Mouse (Mus musculus) midbrain, embryonic 10.5 days (tissue): ENCODE results near the gene Samd4b. TPM values are rescaled to one million over a fixed set of nuclear protein-coding genes. Genes with fewer than 3 reads are reported as not detected.

Experiments
- DNase-seq: peaks from one replicate; pipeline ENCODE4 v3.0.0-alpha.2; 2017; ENCODE audit warnings: low spot score
- H3K27ac ChIP-seq: fragments of 300-500 bp; sonication (generic); replicated peaks from 2 replicates; pipeline ENCODE4 v1.5.1; 2016; ENCODE audit warnings: mild to moderate bottlenecking
- H3K27me3 ChIP-seq: fragments of 300-500 bp; sonication (generic); 2 replicates; pipeline ENCODE4 v1.6.1; 2016; ENCODE audit warnings: low read depth, mild to moderate bottlenecking; ENCODE audit not compliant: poor library complexity, severe bottlenecking
- H3K36me3 ChIP-seq: fragments of 300-500 bp; sonication (generic); 2 replicates; pipeline ENCODE4 v1.6.1; 2016; ENCODE audit warnings: mild to moderate bottlenecking, moderate library complexity
- H3K4me1 ChIP-seq: fragments of 300-500 bp; sonication (generic); 2 replicates; pipeline ENCODE4 v1.6.1; 2016
- H3K4me3 ChIP-seq: fragments of 300-500 bp; sonication (generic); 2 replicates; pipeline ENCODE4 v1.5.1; 2016; ENCODE audit warnings: mild to moderate bottlenecking, moderate library complexity
- H3K9me3 ChIP-seq: fragments of 300-500 bp; sonication (generic); replicated peaks from 2 replicates; pipeline ENCODE4 v1.6.1; 2016; ENCODE audit warnings: mild to moderate bottlenecking
- WGBS: fragments of 180-500 bp; shearing (Covaris S2); methylation state at CpG from one replicate; pipeline ENCODE4 v1.1.7; 2016; 5-methylcytosine and 5-hydroxymethylcytosine counted together
- polyA plus RNA-seq: library from polyadenylated mRNA; unstranded; fragments of >200 nt; fragmentation: Nextera tagmentation; extraction: Ambion mirVana; gene quantifications from 2 replicates; pipeline ENCODE4 v1.2.1, GENCODE M21; 2016

Gene Samd4b
- polyA plus RNA-seq, 1 experiment from 2014 or later = 29.2 TPM

GRCm38 (mm10) chr7:28444344-28444974, 153.5 kb downstream of the Samd4b start:
- H3K27me3 ChIP-seq = peaks cover 13% of the 10 kb centered on the region
- H3K36me3 ChIP-seq = no peaks in the 10 kb centered on the region
- peaks cover 19% of the 10 kb centered on the region for H3K4me1 ChIP-seq
- no peak overlapping the region for H3K27ac ChIP-seq
- 89% methylated on average over 13 of the region's 13 CpGs for WGBS
- no peaks in the 10 kb centered on the region for H3K9me3 ChIP-seq
- no peak overlapping the region for H3K4me3 ChIP-seq
- DNase-seq = no peak

- Histone ChIP-seq H3K4me3 (no peak overlapping the region), H3K9me3 (no peaks in the 10 kb centered on the region), H3K27ac (no peak overlapping the region), H3K36me3 (no peaks in the 10 kb centered on the region), H3K27me3 (peaks cover 13% of the 10 kb centered on the region), H3K4me1 (peaks cover 16% of the 10 kb centered on the region)
- 54% methylated on average over 4 of the region's 4 CpGs for WGBS
- DNase-seq = no peak
These were observed 155.3 kb downstream of the Samd4b start for GRCm38 (mm10) chr7:28442688-28443087.

- no peaks in the 10 kb centered on the region for H3K9me3 ChIP-seq
- peaks cover 13% of the 10 kb centered on the region for H3K27me3 ChIP-seq
- DNase-seq = no peak
- no peak overlapping the region for H3K27ac ChIP-seq
- 85% methylated on average over 14 of the region's 14 CpGs for WGBS
- no peak overlapping the region for H3K4me3 ChIP-seq
- no peaks in the 10 kb centered on the region for H3K36me3 ChIP-seq
- peaks cover 15% of the 10 kb centered on the region for H3K4me1 ChIP-seq
These were observed 156.0 kb downstream of the Samd4b start for GRCm38 (mm10) chr7:28441776-28442485.

- Histone ChIP-seq H3K9me3 (no peaks in the 10 kb centered on the region), H3K27ac (no peak overlapping the region), H3K27me3 (peaks cover 8% of the 10 kb centered on the region), H3K4me3 (no peak overlapping the region), H3K36me3 (no peaks in the 10 kb centered on the region), H3K4me1 (peaks cover 14% of the 10 kb centered on the region)
- WGBS = 60% methylated on average over 2 of the region's 2 CpGs
- DNase-seq = no peak
These were observed 157.2 kb downstream of the Samd4b start for GRCm38 (mm10) chr7:28440739-28441138.

- peaks cover 1% of the 10 kb centered on the region; the same call in 1 of the 2 replicates for H3K36me3 ChIP-seq
- no peak overlapping the region for H3K4me3 ChIP-seq
- no peak overlapping the region for H3K27ac ChIP-seq
- H3K4me1 ChIP-seq = peaks cover 34% of the 10 kb centered on the region
- H3K9me3 ChIP-seq = no peaks in the 10 kb centered on the region
- DNase-seq = no peak
- no peaks in the 10 kb centered on the region for H3K27me3 ChIP-seq
- 83% methylated on average over 2 of the region's 2 CpGs for WGBS
These were observed 159.2 kb downstream of the Samd4b start for GRCm38 (mm10) chr7:28438771-28439170.

- H3K36me3 ChIP-seq = peaks cover 9% of the 10 kb centered on the region
- DNase-seq = no peak
These were observed 160.0 kb downstream of the Samd4b start for GRCm38 (mm10) chr7:28437964-28438363.

GRCm38 (mm10) chr7:28436932-28437570, 160.9 kb downstream of the Samd4b start, which contains the start of gene Gmfg:
TSS of gene Gmfg (plus strand) at chr7:28437447.
- H3K4me1 ChIP-seq = peaks cover 44% of the 10 kb centered on the region
- peaks cover 18% of the 10 kb centered on the region for H3K36me3 ChIP-seq
- peak within 1 kb of the TSS; percentile 94 for H3K4me3 ChIP-seq
- H3K27me3 ChIP-seq = no peaks in the 10 kb centered on the region
- H3K27ac ChIP-seq = peak within 1 kb of the TSS; percentile 89
- peak; percentile 82 for DNase-seq
- WGBS = 2% methylated on average over 16 of the region's 16 CpGs
- no peaks in the 10 kb centered on the region for H3K9me3 ChIP-seq

More at GRCm38 (mm10) chr7:28437964-28438363, 160.0 kb downstream of the Samd4b start:
- H3K9me3 ChIP-seq = no peaks in the 10 kb centered on the region
- no peak overlapping the region for H3K27ac ChIP-seq
- H3K4me1 ChIP-seq = peaks cover 42% of the 10 kb centered on the region
- H3K4me3 ChIP-seq = no peak overlapping the region
- no peaks in the 10 kb centered on the region for H3K27me3 ChIP-seq

GRCm38 (mm10) chr7:28436271-28436904, 161.6 kb downstream of the Samd4b start:
- Histone ChIP-seq H3K27ac (peak overlapping the region; percentile 89), H3K36me3 (peaks cover 25% of the 10 kb centered on the region), H3K27me3 (no peaks in the 10 kb centered on the region), H3K9me3 (no peaks in the 10 kb centered on the region), H3K4me1 (peaks cover 44% of the 10 kb centered on the region), H3K4me3 (peak overlapping the region; percentile 94)
- under 1% methylated on average over 51 of the region's 64 CpGs for WGBS
- DNase-seq = peak; percentile 100

- WGBS = 5% methylated on average over 65 of the region's 70 CpGs
- no peaks in the 10 kb centered on the region for H3K9me3 ChIP-seq
- no peak for DNase-seq
- peak overlapping the region; percentile 89 for H3K27ac ChIP-seq
- H3K27me3 ChIP-seq = no peaks in the 10 kb centered on the region
- peaks cover 31% of the 10 kb centered on the region for H3K36me3 ChIP-seq
- H3K4me1 ChIP-seq = peaks cover 44% of the 10 kb centered on the region
- H3K4me3 ChIP-seq = peak overlapping the region; percentile 94
These were observed 162.2 kb downstream of the Samd4b start for GRCm38 (mm10) chr7:28435660-28436259.

GRCm38 (mm10) chr7:28432252-28432651, 165.7 kb downstream of the Samd4b start:
- no peaks in the 10 kb centered on the region for H3K27me3 ChIP-seq
- H3K4me1 ChIP-seq = peaks cover 40% of the 10 kb centered on the region
- 94% methylated on average over 2 of the region's 2 CpGs for WGBS
- no peaks in the 10 kb centered on the region for H3K9me3 ChIP-seq
- H3K4me3 ChIP-seq = no peak overlapping the region
- DNase-seq = no peak
- H3K27ac ChIP-seq = no peak overlapping the region
- H3K36me3 ChIP-seq = peaks cover 54% of the 10 kb centered on the region

- Histone ChIP-seq H3K4me3 (no peak overlapping the region), H3K27me3 (no peaks in the 10 kb centered on the region), H3K27ac (no peak overlapping the region), H3K36me3 (peaks cover 69% of the 10 kb centered on the region), H3K9me3 (no peaks in the 10 kb centered on the region), H3K4me1 (peaks cover 32% of the 10 kb centered on the region)
- WGBS = 64% methylated on average over 1 of the region's 1 CpGs
- no peak for DNase-seq
These were observed 167.4 kb downstream of the Samd4b start for GRCm38 (mm10) chr7:28430512-28430911.

GRCm38 (mm10) chr7:28427738-28428137, 170.2 kb downstream of the Samd4b start:
- H3K27me3 ChIP-seq = no peaks in the 10 kb centered on the region
- no peak overlapping the region for H3K27ac ChIP-seq
- no peaks in the 10 kb centered on the region for H3K9me3 ChIP-seq
- 0 out of 2 replicates have a peak, but pooled peaks cover 4% of the 10 kb centered on the region for H3K4me1 ChIP-seq
- H3K36me3 ChIP-seq = peaks cover 82% of the 10 kb centered on the region
- no peak for DNase-seq
- no peak overlapping the region for H3K4me3 ChIP-seq
